Comparison of ENCODE assay signal across 19 mouse cellular contexts in genomic region chr10:18995465-18996261, GRCm38 (mm10). TPM values are rescaled to one million over a fixed set of nuclear protein-coding genes. Genes with fewer than 3 reads are reported as not detected.
DNase-seq lines count a peak whose midpoint lies in the region; ATAC-seq and TF ChIP-seq lines count a peak whose summit lies in the region.
"Had no signal": no experiment of that assay in that cellular context is flagged by ENCODE, and none has a peak within 500 bp of the region (broad histone marks: within the 10 kb centered on the region; RNA-seq: fewer than 3 reads in every experiment).

No protein-coding gene starts in this region.

- no peaks in the 10 kb centered on the region for H3K27me3 ChIP-seq in liver, postnatal 0 days (ENCODE audit: insufficient read depth, low read length)
- no peaks in the 10 kb centered on the region for H3K27me3 ChIP-seq in intestine, postnatal 0 days (replicated peaks; ENCODE audit: control insufficient read depth, insufficient read depth, low read length)
- no peaks in the 10 kb centered on the region for H3K27me3 ChIP-seq in hindbrain, embryonic 13.5 days
- no peaks in the 10 kb centered on the region for H3K27me3 ChIP-seq in midbrain, embryonic 16.5 days (ENCODE audit: control insufficient read depth, insufficient read depth, low read depth, low read length)
- H3K27me3 ChIP-seq: forebrain, embryonic 13.5 days; midbrain, embryonic 13.5 days had no signal

- no peak overlapping the region for H3K9ac ChIP-seq in liver, postnatal 0 days (replicated peaks)
- H3K9ac ChIP-seq in intestine, postnatal 0 days (ENCODE audit: low read depth, low read length), result no peak overlapping the region
- H3K9ac ChIP-seq in hindbrain, embryonic 13.5 days, result no peak overlapping the region
- no peak overlapping the region for H3K9ac ChIP-seq in midbrain, embryonic 16.5 days (ENCODE audit: low read depth, low read length)
- H3K9ac ChIP-seq: forebrain, embryonic 13.5 days; hindbrain, embryonic 14.5 days; lung, embryonic 14.5 days; midbrain, embryonic 13.5 days had no signal

- no peak overlapping the region for H3K4me3 ChIP-seq in liver, postnatal 0 days (ENCODE audit: low read depth, low read length)
- H3K4me3 ChIP-seq in intestine, postnatal 0 days (ENCODE audit: low read depth, low read length), result no peak overlapping the region
- H3K4me3 ChIP-seq in hindbrain, embryonic 13.5 days, result no peak overlapping the region
- H3K4me3 ChIP-seq in midbrain, embryonic 16.5 days (ENCODE audit: low read depth, low read length), result no peak overlapping the region
- H3K4me3 ChIP-seq: forebrain, embryonic 13.5 days; midbrain, embryonic 13.5 days had no signal

- H3K9me3 ChIP-seq in liver, postnatal 0 days (ENCODE audit: low read length), result no peaks in the 10 kb centered on the region; the same call in 1 of the 2 replicates
- H3K9me3 ChIP-seq in intestine, postnatal 0 days (ENCODE audit: control insufficient read depth), result no peaks in the 10 kb centered on the region
- H3K9me3 ChIP-seq in hindbrain, embryonic 13.5 days, result no peaks in the 10 kb centered on the region
- H3K9me3 ChIP-seq in midbrain, embryonic 16.5 days (replicated peaks; ENCODE audit: control insufficient read depth, low read length, poor library complexity, severe bottlenecking), result no peaks in the 10 kb centered on the region; the same call in 1 of the 2 replicates
- H3K9me3 ChIP-seq: midbrain, embryonic 13.5 days had no signal

- H3K4me2 ChIP-seq in liver, postnatal 0 days (ENCODE audit: low read depth, low read length), result no peak overlapping the region
- H3K4me2 ChIP-seq in intestine, postnatal 0 days (replicated peaks; ENCODE audit: low read depth), result peak overlapping the region; percentile 35; the same call in 1 of the 2 replicates
- H3K4me2 ChIP-seq in hindbrain, embryonic 13.5 days, result no peak overlapping the region
- no peak overlapping the region for H3K4me2 ChIP-seq in midbrain, embryonic 16.5 days (ENCODE audit: low read length)
- H3K4me2 ChIP-seq: forebrain, embryonic 13.5 days; heart, embryonic 11.5 days; hindbrain, embryonic 14.5 days; lung, embryonic 14.5 days; midbrain, embryonic 13.5 days had no signal

- 78% methylated on average over 12 of the region's 12 CpGs for WGBS in liver, postnatal 0 days (ENCODE audit: insufficient replicate concordance)
- WGBS in intestine, postnatal 0 days, result 53% methylated on average over 12 of the region's 12 CpGs
- WGBS in hindbrain, embryonic 13.5 days, result 89% methylated on average over 12 of the region's 12 CpGs
- 89% methylated on average over 12 of the region's 12 CpGs for WGBS in midbrain, embryonic 16.5 days

- no peak for TF ChIP-seq EP300 in liver, postnatal 0 days (IDR thresholded peaks at IDR 0.05; ENCODE audit: low read depth)

- no peaks in the 10 kb centered on the region for H3K4me1 ChIP-seq in liver, postnatal 0 days (ENCODE audit: insufficient read depth)
- no peaks in the 10 kb centered on the region for H3K4me1 ChIP-seq in intestine, postnatal 0 days (replicated peaks; ENCODE audit: control insufficient read depth, insufficient read depth, low read length)
- no peaks in the 10 kb centered on the region for H3K4me1 ChIP-seq in hindbrain, embryonic 13.5 days (replicated peaks)
- no peaks in the 10 kb centered on the region for H3K4me1 ChIP-seq in midbrain, embryonic 16.5 days (ENCODE audit: control insufficient read depth, insufficient read depth, low read length)
- H3K4me1 ChIP-seq: forebrain, embryonic 13.5 days; midbrain, embryonic 13.5 days had no signal

- TF ChIP-seq CTCF in liver, postnatal 0 days (IDR thresholded peaks at IDR 0.05; ENCODE audit: low read depth), result no peak
- TF ChIP-seq CTCF in intestine, postnatal 0 days (IDR thresholded peaks at IDR 0.05; ENCODE audit: low read depth), result no peak

- no peak overlapping the region for H3K27ac ChIP-seq in liver, postnatal 0 days (ENCODE audit: low read depth)
- H3K27ac ChIP-seq in intestine, postnatal 0 days (ENCODE audit: low read depth, low read length), result peak overlapping the region; percentile 76
- H3K27ac ChIP-seq in hindbrain, embryonic 13.5 days, result no peak overlapping the region
- H3K27ac ChIP-seq in midbrain, embryonic 16.5 days (ENCODE audit: low read length), result no peak overlapping the region
- H3K27ac ChIP-seq: forebrain, embryonic 13.5 days; hindbrain, embryonic 14.5 days; midbrain, embryonic 13.5 days had no signal

- ATAC-seq in liver, postnatal 0 days, result peak; percentile 27; the same call in 1 of the 2 replicates
- peak; percentile 90 for ATAC-seq in intestine, postnatal 0 days
- no peak for ATAC-seq in hindbrain, embryonic 13.5 days (ENCODE audit: low FRiP score)
- ATAC-seq in midbrain, embryonic 16.5 days, result no peak
- ATAC-seq: forebrain, embryonic 13.5 days; midbrain, embryonic 13.5 days had no signal

- H3K36me3 ChIP-seq in liver, postnatal 0 days (replicated peaks; ENCODE audit: insufficient read depth, low read length), result no peaks in the 10 kb centered on the region; the same call in 1 of the 2 replicates
- peaks cover 4% of the 10 kb centered on the region; the same call in 1 of the 2 replicates for H3K36me3 ChIP-seq in intestine, postnatal 0 days (ENCODE audit: control insufficient read depth, insufficient read depth)
- H3K36me3 ChIP-seq in hindbrain, embryonic 13.5 days, result no peaks in the 10 kb centered on the region
- H3K36me3 ChIP-seq in midbrain, embryonic 16.5 days (ENCODE audit: control insufficient read depth, insufficient read depth, low read length), result no peaks in the 10 kb centered on the region
- H3K36me3 ChIP-seq: midbrain, embryonic 13.5 days had no signal

- no peak for DNase-seq in liver, postnatal 0 days
- DNase-seq in liver, result no peak
- DNase-seq in kidney, postnatal 25 days, result peak; percentile 32 to 50
- peak; percentile 48 for DNase-seq in yolk sac, embryonic 10.5 days (ENCODE audit: low spot score)
- DNase-seq in urinary bladder, postnatal 14 days (ENCODE audit: low spot score), result no peak
- DNase-seq: cerebellum, adult 9-11 months; embryo, embryonic 11 days; gastrocnemius, postnatal 36 days; heart, postnatal 14 days; layer of hippocampus, postnatal 36 days; lung, embryonic 14.5 days; right cerebral cortex, postnatal 14 days had no signal

RNA-seq across cellular contexts. Expression of gene Tnfaip3, which starts 19.8 kb away (rescaled TPM):
- polyA plus RNA-seq in liver, postnatal 0 days (2015; fragmentation: Nextera tagmentation; extraction: Ambion mirVana), result 0.89 and 1.3 TPM in 2 replicates
- 3.3 and 3.7 TPM in 2 replicates for polyA plus RNA-seq in intestine, postnatal 0 days (2015; fragmentation: Nextera tagmentation; extraction: Ambion mirVana)
- polyA plus RNA-seq in hindbrain, embryonic 13.5 days (2015; fragmentation: Nextera tagmentation; extraction: Ambion mirVana), result 1.9 and 2.1 TPM in 2 replicates
- polyA plus RNA-seq in midbrain, embryonic 16.5 days (2015; fragmentation: Nextera tagmentation; extraction: Ambion mirVana), result 3.0 and 3.4 TPM in 2 replicates

Comparison
In these comparisons a context has a peak if more than half of its experiments do, and no peak if none do; other contexts are left out.
1. ATAC-seq: peak in liver, postnatal 0 days (single experiment) and intestine, postnatal 0 days (single experiment); none in hindbrain, embryonic 13.5 days (single experiment) and midbrain, embryonic 16.5 days (single experiment).
2. DNase-seq: peak in kidney, postnatal 25 days (2 of 2) and yolk sac, embryonic 10.5 days (single experiment); none in liver, postnatal 0 days (single experiment), liver (single experiment) and urinary bladder, postnatal 14 days (single experiment).